Mouse (Mus musculus) heart, postnatal 0 days (tissue): ENCODE measurements around the gene Ric8b. TPM values are rescaled to one million over a fixed set of nuclear protein-coding genes. Genes with fewer than 3 reads are reported as not detected.

ENCODE experiments used
- ATAC-seq: fragments of 200-750 bp; cut with Nextera tagmentation; 2 replicates; pipeline ENCODE4 v1.8.0; 2017; ENCODE audit warnings: low read depth, moderate number of reproducible peaks, moderate library complexity; ENCODE audit not compliant: insufficient read depth
- DNase-seq: peaks from one replicate; pipeline ENCODE4 v3.0.0-alpha.2; 2016; ENCODE audit warnings: low spot score
- H3K27ac ChIP-seq: fragments of 300-500 bp; sonication (generic); 2 replicates; pipeline ENCODE4 v1.5.1; 2014; ENCODE audit warnings: low read depth, mild to moderate bottlenecking
- H3K27me3 ChIP-seq: fragments of 300-500 bp; sonication (generic); 2 replicates; pipeline ENCODE4 v1.6.1; 2014; ENCODE audit warnings: low read length, mixed read lengths; ENCODE audit not compliant: control insufficient read depth, insufficient read depth
- H3K36me3 ChIP-seq: fragments of 300-500 bp; sonication (generic); replicated peaks from 2 replicates; pipeline ENCODE4 v1.6.1; 2014; ENCODE audit warnings: low read length, mixed read lengths; ENCODE audit not compliant: control insufficient read depth, insufficient read depth
- H3K4me1 ChIP-seq: fragments of 300-500 bp; sonication (generic); 2 replicates; pipeline ENCODE4 v1.6.1; 2014; ENCODE audit warnings: antibody characterized with exemption; ENCODE audit not compliant: control insufficient read depth, insufficient read depth
- H3K4me2 ChIP-seq: fragments of 300-500 bp; sonication (generic); 2 replicates; pipeline ENCODE4 v1.6.1; 2014; ENCODE audit warnings: low read depth, mild to moderate bottlenecking, low read length, moderate library complexity
- H3K4me3 ChIP-seq: fragments of 300-500 bp; sonication (generic); 2 replicates; pipeline ENCODE4 v1.5.1; 2014; ENCODE audit warnings: low read depth, low read length
- H3K9ac ChIP-seq: fragments of 300-500 bp; sonication (generic); replicated peaks from 2 replicates; pipeline ENCODE4 v1.6.1; 2014; ENCODE audit warnings: low read depth, low read length, mixed read lengths
- H3K9me3 ChIP-seq: fragments of 300-500 bp; sonication (generic); replicated peaks from 2 replicates; pipeline ENCODE4 v1.6.1; 2016; ENCODE audit warnings: low read length; ENCODE audit not compliant: control insufficient read depth
- CTCF ChIP-seq: IDR thresholded peaks from 2 replicates; pipeline ENCODE4 v1.5.1; 2016; ENCODE audit warnings: antibody characterized with exemption, control low read depth, low read depth
- EP300 ChIP-seq: IDR thresholded peaks from 2 replicates; pipeline ENCODE4 v1.6.1; 2016; ENCODE audit warnings: antibody characterized with exemption, low read depth
- whole genome bisulfite sequencing: fragments of 180-500 bp; shearing (Covaris S2); extraction: QIAGEN DNeasy Blood & Tissue Kit; methylation state at CpG from one replicate; pipeline ENCODE4 v1.1.7; 2014; 5-methylcytosine and 5-hydroxymethylcytosine counted together
- polyA plus RNA-seq: library from polyadenylated mRNA; unstranded; fragments of >200 nt; fragmentation: Nextera tagmentation; extraction: Ambion mirVana; gene quantifications from 2 replicates; pipeline ENCODE4 v1.2.1, GENCODE M21; 2015
- total RNA-seq: library from RNA; depleted of rRNA; stranded (reverse); fragments of >200 nt; gene quantifications from 2 replicates; pipeline ENCODE4 v1.2.3, GENCODE M21; 2014; ENCODE audit warnings: low replicate concordance

Gene Ric8b
- total and polyA plus RNA-seq, 2 experiments from 2014 or later: 10.5 to 22.7 TPM

- DNase-seq: no peak
- peaks cover 40% of the 10 kb centered on the region for H3K36me3 ChIP-seq
- WGBS: 92% methylated on average over 2 of the region's 2 CpGs
- no peak overlapping the region for H3K9ac ChIP-seq
- no peak overlapping the region for H3K4me2 ChIP-seq
- no peaks in the 10 kb centered on the region for H3K9me3 ChIP-seq
- TF ChIP-seq EP300 (no peak), CTCF (no peak)
- H3K27ac ChIP-seq: no peak overlapping the region
- no peaks in the 10 kb centered on the region for H3K27me3 ChIP-seq
- no peaks in the 10 kb centered on the region; the same call in 1 of the 2 replicates for H3K4me1 ChIP-seq
- no peak for ATAC-seq
- no peak overlapping the region for H3K4me3 ChIP-seq
These were observed 64.0 kb downstream of the Ric8b start for GRCm38 (mm10) chr10:84981441-84981840.

DNA sequence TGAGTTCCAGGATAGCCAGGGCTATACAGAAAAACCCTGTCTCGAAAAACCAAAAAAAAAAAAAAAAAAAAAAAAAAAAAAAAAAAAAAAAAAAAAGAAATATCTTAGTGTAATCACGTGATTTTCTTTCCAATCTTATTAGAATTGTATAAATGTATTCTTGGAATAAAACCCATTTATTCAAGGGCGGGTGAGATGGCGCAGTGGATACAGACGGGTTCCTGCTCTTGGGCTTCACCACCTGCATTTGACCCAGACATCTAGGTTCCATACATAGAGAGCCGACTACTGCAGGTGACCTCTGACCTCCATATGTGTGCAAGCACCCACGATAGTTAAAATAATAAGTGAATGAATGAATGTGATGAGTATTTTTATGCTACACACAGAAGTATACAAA, 65.3 kb downstream of the Ric8b start:
- H3K4me3 ChIP-seq: no peak overlapping the region
- H3K27ac ChIP-seq: no peak overlapping the region
- peaks cover 46% of the 10 kb centered on the region for H3K36me3 ChIP-seq
- H3K9me3 ChIP-seq: no peaks in the 10 kb centered on the region
- no peak overlapping the region for H3K4me2 ChIP-seq
- no peaks in the 10 kb centered on the region for H3K4me1 ChIP-seq
- TF ChIP-seq EP300 (no peak), CTCF (no peak)
- no peaks in the 10 kb centered on the region for H3K27me3 ChIP-seq
- no peak for ATAC-seq
- no peak overlapping the region for H3K9ac ChIP-seq
- no peak for DNase-seq
- WGBS: 90% methylated on average over 6 of the region's 7 CpGs

DNA sequence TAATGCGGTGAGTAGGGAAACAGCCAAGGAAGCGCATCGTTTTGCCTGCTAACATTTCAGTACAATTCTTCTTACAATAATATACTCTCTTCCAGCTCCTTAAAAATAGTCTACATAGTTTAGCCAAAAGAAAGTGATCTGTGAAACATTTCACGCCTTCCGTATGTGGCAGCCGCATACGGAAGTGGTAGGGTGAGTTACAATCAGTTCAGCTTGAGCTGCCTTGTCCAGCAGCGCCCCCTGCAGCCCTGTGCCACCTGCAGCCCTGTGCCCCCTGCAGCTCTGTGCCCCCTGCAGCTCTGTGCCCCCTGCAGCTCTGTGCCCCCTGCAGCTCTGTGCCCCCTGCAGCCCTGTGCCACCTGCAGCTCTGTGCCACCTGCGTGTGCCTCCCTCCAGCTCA, 68.5 kb downstream of the Ric8b start:
- ATAC-seq (no peak; the same call in 1 of the 2 replicates), DNase-seq (no peak)
- no peak overlapping the region for H3K9ac ChIP-seq
- H3K27me3 ChIP-seq: no peaks in the 10 kb centered on the region
- H3K27ac ChIP-seq: no peak overlapping the region
- H3K4me1 ChIP-seq: no peaks in the 10 kb centered on the region
- 67% methylated on average over 9 of the region's 9 CpGs for WGBS
- no peak overlapping the region for H3K4me2 ChIP-seq
- TF ChIP-seq EP300: no peak
- peak; percentile 68 for TF ChIP-seq CTCF
- no peak overlapping the region for H3K4me3 ChIP-seq
- no peaks in the 10 kb centered on the region for H3K9me3 ChIP-seq
- H3K36me3 ChIP-seq: peaks cover 38% of the 10 kb centered on the region

DNA sequence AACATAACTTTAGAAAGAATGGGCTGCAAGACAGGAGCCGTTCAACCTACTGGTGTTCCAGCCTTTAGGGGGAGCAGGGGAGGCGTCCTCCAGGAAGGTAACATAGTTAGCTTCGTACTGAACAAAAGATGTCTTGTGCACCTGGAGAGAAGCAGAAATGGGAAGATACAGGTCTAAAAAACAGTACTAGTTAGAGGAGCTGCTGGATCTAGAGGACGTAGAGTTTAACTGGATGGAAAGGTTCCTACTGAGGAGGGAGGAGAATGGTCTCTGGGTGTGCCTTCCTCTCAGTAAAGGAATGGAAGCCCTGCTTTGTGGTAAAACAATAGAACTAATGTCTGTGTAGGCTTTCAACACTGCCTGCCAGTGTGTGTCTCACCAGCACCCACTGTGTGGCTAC, 70.2 kb downstream of the Ric8b start:
- DNase-seq (no peak), ATAC-seq (no peak)
- H3K27ac ChIP-seq: no peak overlapping the region
- H3K9ac ChIP-seq: no peak overlapping the region
- WGBS: 84% methylated on average over 4 of the region's 4 CpGs
- no peak overlapping the region for H3K4me3 ChIP-seq
- H3K9me3 ChIP-seq: no peaks in the 10 kb centered on the region
- H3K4me2 ChIP-seq: no peak overlapping the region
- no peaks in the 10 kb centered on the region for H3K4me1 ChIP-seq
- peaks cover 33% of the 10 kb centered on the region for H3K36me3 ChIP-seq
- TF ChIP-seq CTCF (no peak), EP300 (no peak)
- no peaks in the 10 kb centered on the region for H3K27me3 ChIP-seq

DNA sequence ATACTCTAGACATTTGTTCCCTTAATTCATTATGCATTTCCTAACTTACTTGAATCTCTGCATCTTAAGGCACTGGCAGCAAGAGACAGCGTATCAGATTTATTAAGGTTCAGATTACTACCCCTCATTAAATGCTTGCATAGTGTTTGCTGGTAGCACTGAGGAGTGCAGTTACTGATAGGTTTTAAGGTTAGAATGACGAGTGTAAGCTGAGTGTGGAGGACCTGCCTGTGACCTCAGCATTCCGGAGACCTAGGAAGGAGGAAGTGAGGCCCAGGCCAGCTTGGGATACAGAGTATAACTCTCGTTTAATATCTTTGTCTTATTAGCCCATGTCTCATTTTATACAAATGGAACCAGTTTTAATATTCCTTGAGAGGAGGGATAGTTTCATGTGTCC, 71.2 kb downstream of the Ric8b start:
- H3K27ac ChIP-seq: no peak overlapping the region

DNA sequence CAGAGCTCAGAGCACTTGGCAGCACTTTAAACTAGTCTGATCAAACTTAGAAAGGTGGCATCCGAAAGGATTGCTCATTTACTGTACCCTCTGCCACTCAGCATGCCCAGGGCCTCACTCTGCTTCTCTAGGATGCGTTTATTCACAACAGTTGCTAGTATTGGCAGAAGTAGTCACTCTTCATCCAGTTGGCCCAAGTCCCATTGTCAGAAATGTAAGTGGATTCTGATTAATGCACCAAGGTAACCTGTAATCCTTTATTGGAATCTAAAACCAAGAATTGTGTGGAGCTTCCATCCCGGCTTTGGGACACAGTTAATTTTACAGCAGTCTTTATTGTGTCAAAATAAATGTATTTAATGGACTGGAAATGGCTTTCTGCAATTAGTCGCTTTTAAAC, 76.9 kb downstream of the Ric8b start:
- H3K9ac ChIP-seq: no peak overlapping the region
- H3K4me3 ChIP-seq: no peak overlapping the region
- no peak overlapping the region for H3K27ac ChIP-seq
- H3K9me3 ChIP-seq: no peaks in the 10 kb centered on the region
- H3K4me2 ChIP-seq: no peak overlapping the region
- DNase-seq (no peak), ATAC-seq (no peak)
- 84% methylated on average over 4 of the region's 4 CpGs for WGBS
- peaks cover 22% of the 10 kb centered on the region for H3K36me3 ChIP-seq
- no peaks in the 10 kb centered on the region for H3K27me3 ChIP-seq
- H3K4me1 ChIP-seq: no peaks in the 10 kb centered on the region
- no peak for TF ChIP-seq EP300

More for the DNA sequence above, 71.2 kb downstream of the Ric8b start:
- WGBS: 57% methylated on average over 4 of the region's 4 CpGs
- TF ChIP-seq EP300 (no peak), CTCF (no peak)
- peaks cover 33% of the 10 kb centered on the region for H3K36me3 ChIP-seq
- H3K9ac ChIP-seq: no peak overlapping the region
- H3K27me3 ChIP-seq: no peaks in the 10 kb centered on the region
- H3K4me2 ChIP-seq: no peak overlapping the region
- no peak for DNase-seq
- no peak overlapping the region for H3K4me3 ChIP-seq
- ATAC-seq: no peak
- H3K4me1 ChIP-seq: no peaks in the 10 kb centered on the region
- no peaks in the 10 kb centered on the region for H3K9me3 ChIP-seq
